Comparison of ENCODE assay signal across 8 mouse cellular contexts in the genomic region with DNA sequence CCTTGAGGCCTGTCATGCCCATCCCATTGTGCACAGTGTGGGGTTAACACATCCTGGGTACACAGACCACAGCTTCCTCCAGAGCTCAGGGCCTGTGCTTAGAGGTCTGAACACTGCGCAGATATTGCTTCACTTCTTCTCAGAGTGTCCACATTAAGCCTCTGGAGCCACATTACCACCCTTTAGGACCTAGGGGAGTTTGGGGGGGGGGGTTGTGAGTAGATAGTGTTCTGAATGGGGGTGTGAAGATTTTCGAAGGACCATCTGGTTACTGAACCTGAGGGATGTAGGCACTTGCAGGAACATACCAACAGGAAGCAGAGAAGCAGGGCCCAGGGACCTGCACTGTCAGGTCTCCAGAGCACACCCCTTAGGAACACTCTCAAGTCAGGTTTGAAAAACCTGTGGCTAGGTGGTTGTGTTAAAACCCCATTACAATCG. TPM values are rescaled to one million over a fixed set of nuclear protein-coding genes. Genes with fewer than 3 reads are reported as not detected.
DNase-seq lines count a peak whose midpoint lies in the region; ATAC-seq and TF ChIP-seq lines count a peak whose summit lies in the region.

No protein-coding gene starts in this region.

- TF ChIP-seq CTCF in bone marrow macrophage, adult 2 months (IDR thresholded peaks at IDR 0.05; ENCODE audit: low read depth, low read length) = no peak
- no peak for TF ChIP-seq CTCF in intestine, postnatal 0 days (IDR thresholded peaks at IDR 0.05; ENCODE audit: low read depth)

- ATAC-seq in heart, embryonic 11.5 days (replicated peaks; ENCODE audit: insufficient number of reproducible peaks, low FRiP score, low TSS enrichment) = no peak
- no peak for ATAC-seq in intestine, postnatal 0 days
- no peak for ATAC-seq in neural tube, embryonic 13.5 days (ENCODE audit: low read depth)

- no peaks in the 10 kb centered on the region for H3K9me3 ChIP-seq in heart, embryonic 11.5 days (replicated peaks; ENCODE audit: control insufficient read depth, low read length)
- no peaks in the 10 kb centered on the region for H3K9me3 ChIP-seq in intestine, postnatal 0 days (ENCODE audit: control insufficient read depth)
- no peaks in the 10 kb centered on the region for H3K9me3 ChIP-seq in neural tube, embryonic 13.5 days

- peak overlapping the region; percentile 79 for H3K4me2 ChIP-seq in heart, embryonic 11.5 days
- H3K4me2 ChIP-seq in intestine, postnatal 0 days (replicated peaks; ENCODE audit: low read depth) = peak overlapping the region; percentile 77
- H3K4me2 ChIP-seq in neural tube, embryonic 13.5 days = peak overlapping the region; percentile 81

- H3K36me3 ChIP-seq in heart, embryonic 11.5 days (ENCODE audit: control insufficient read depth, insufficient read depth, low read length) = no peaks in the 10 kb centered on the region
- H3K36me3 ChIP-seq in intestine, postnatal 0 days (ENCODE audit: control insufficient read depth, insufficient read depth) = no peaks in the 10 kb centered on the region
- no peaks in the 10 kb centered on the region for H3K36me3 ChIP-seq in neural tube, embryonic 13.5 days

- TF ChIP-seq POLR2A in bone marrow macrophage, adult 2 months (IDR thresholded peaks at IDR 0.05; ENCODE audit: borderline replicate concordance, low read depth, low read length) = no peak

- H3K27me3 ChIP-seq in heart, embryonic 11.5 days (ENCODE audit: control insufficient read depth, insufficient read depth, low read length) = peaks cover 24% of the 10 kb centered on the region
- peaks cover 50% of the 10 kb centered on the region for H3K27me3 ChIP-seq in intestine, postnatal 0 days (replicated peaks; ENCODE audit: control insufficient read depth, insufficient read depth, low read length)
- H3K27me3 ChIP-seq in neural tube, embryonic 13.5 days = peaks cover 70% of the 10 kb centered on the region

- intact Hi-C loops in heart, postnatal 14 days (cut with DNase I) = no loop called here

- peak overlapping the region; percentile 90; the same call in 1 of the 2 replicates for H3K9ac ChIP-seq in heart, embryonic 11.5 days (ENCODE audit: low read depth, low read length)
- H3K9ac ChIP-seq in intestine, postnatal 0 days (ENCODE audit: low read depth, low read length) = no peak overlapping the region
- peak overlapping the region; percentile 74; the same call in 1 of the 2 replicates for H3K9ac ChIP-seq in neural tube, embryonic 13.5 days

- WGBS in heart, embryonic 11.5 days (ENCODE audit: insufficient replicate concordance) = 28% methylated on average over 3 of the region's 3 CpGs
- WGBS in intestine, postnatal 0 days = 48% methylated on average over 3 of the region's 3 CpGs
- WGBS in neural tube, embryonic 13.5 days = 54% methylated on average over 3 of the region's 3 CpGs

- peak overlapping the region; percentile 79 for H3K4me3 ChIP-seq in heart, embryonic 11.5 days (ENCODE audit: low read depth, low read length)
- H3K4me3 ChIP-seq in bone marrow macrophage, adult 2 months (ENCODE audit: insufficient read depth, low read length) = peak overlapping the region; percentile 100
- no peak overlapping the region for H3K4me3 ChIP-seq in intestine, postnatal 0 days (ENCODE audit: low read depth, low read length)
- peak overlapping the region; percentile 6; the same call in 1 of the 2 replicates for H3K4me3 ChIP-seq in neural tube, embryonic 13.5 days

- DNase-seq in heart, postnatal 14 days = no peak
- DNase-seq in frontal cortex, postnatal 14 days (ENCODE audit: low spot score in 2 of 2) = no peak
- no peak for DNase-seq in frontal cortex, postnatal 10 days (ENCODE audit: low spot score in 2 of 2)
- no peak for DNase-seq in cerebellum, adult 9-11 months

- H3K27ac ChIP-seq in heart, embryonic 11.5 days (ENCODE audit: low read depth, low read length) = peak overlapping the region; percentile 82; the same call in 1 of the 2 replicates
- H3K27ac ChIP-seq in bone marrow macrophage, adult 2 months (ENCODE audit: insufficient read depth, low read depth, low read length) = peak overlapping the region; percentile 90
- H3K27ac ChIP-seq in intestine, postnatal 0 days (ENCODE audit: low read depth, low read length) = no peak overlapping the region
- no peak overlapping the region for H3K27ac ChIP-seq in neural tube, embryonic 13.5 days (replicated peaks)

- peaks cover 15% of the 10 kb centered on the region; the same call in 1 of the 2 replicates for H3K4me1 ChIP-seq in heart, embryonic 11.5 days (ENCODE audit: control insufficient read depth, insufficient read depth, low read length)
- peaks cover 33% of the 10 kb centered on the region for H3K4me1 ChIP-seq in bone marrow macrophage, adult 2 months (ENCODE audit: control insufficient read depth, insufficient read depth, low read length)
- H3K4me1 ChIP-seq in intestine, postnatal 0 days (replicated peaks; ENCODE audit: control insufficient read depth, insufficient read depth, low read length) = no peaks in the 10 kb centered on the region
- peaks cover 43% of the 10 kb centered on the region for H3K4me1 ChIP-seq in neural tube, embryonic 13.5 days (replicated peaks)

RNA-seq across cellular contexts. Expression of gene Fli1, which starts 3.3 kb away (rescaled TPM):
- 17.1 and 18.7 TPM in 2 replicates for polyA plus RNA-seq in heart, embryonic 11.5 days (2014; fragmentation: Nextera tagmentation; extraction: Ambion mirVana)
- 10 to 100 TPM; 37.0 to 41.0 TPM for total RNA-seq in heart, postnatal 14 days (2021)
- polyA plus RNA-seq in bone marrow macrophage, adult 2 months (2012; ENCODE audit: insufficient read depth, insufficient read length, missing spikeins) = 124 and 127 TPM in 2 replicates
- polyA plus RNA-seq in intestine, postnatal 0 days (2015; fragmentation: Nextera tagmentation; extraction: Ambion mirVana) = 6.0 and 6.1 TPM in 2 replicates
- 10.1 and 13.2 TPM in 2 replicates for polyA plus RNA-seq in neural tube, embryonic 13.5 days (2015; fragmentation: Nextera tagmentation; extraction: Ambion mirVana)

Comparison
In these comparisons a context has a peak if more than half of its experiments do, and no peak if none do; other contexts are left out.
1. H3K27ac ChIP-seq: peak in heart, embryonic 11.5 days (single experiment) and bone marrow macrophage, adult 2 months (single experiment); none in intestine, postnatal 0 days (single experiment) and neural tube, embryonic 13.5 days (single experiment).
2. Peak in every context shown above with its lines, with median percentiles within 50 percentile points of each other: H3K4me2 ChIP-seq.